Mouse (Mus musculus) mouse embryonic stem cell (cell line): ENCODE data around the gene Fam19a1.
"Not testable (repeated sequence)": the region's sequence is repeated elsewhere in the genome, so short reads cannot be mapped to it uniquely, and the experiment has no call there.

ENCODE experiments used
- in situ Hi-C, 2 experiments: fragments of 300-500 bp; cut with MboI; formaldehyde crosslinking; loops; 1 replicate in 1 of 2; 3 replicates in 1 of 2; pipeline ENCODE4 v1.14.3; 2019 to 2020; ENCODE audit warnings: low sequenced_read_pairs in 2 of 2, low pct_unique_long_range_greater_than_20kb in 1 of 2, mixed read lengths in 1 of 2; ENCODE audit not compliant: unreplicated experiment in 1 of 2

Fam19a1 gene

GRCm38 (mm10) chr6:96112854-96113253, at the start of gene Fam19a1:
TSS of gene Fam19a1 (plus strand) at chr6:96113154.
- in situ Hi-C loops: no loop called here

- in situ Hi-C loops: no loop called here
These were observed 41.9 kb upstream of the Fam19a1 start for GRCm38 (mm10) chr6:96071080-96071479.

GRCm38 (mm10) chr6:96071567-96071966, 41.4 kb upstream of the Fam19a1 start:
- in situ Hi-C loops: no loop called here

DNA sequence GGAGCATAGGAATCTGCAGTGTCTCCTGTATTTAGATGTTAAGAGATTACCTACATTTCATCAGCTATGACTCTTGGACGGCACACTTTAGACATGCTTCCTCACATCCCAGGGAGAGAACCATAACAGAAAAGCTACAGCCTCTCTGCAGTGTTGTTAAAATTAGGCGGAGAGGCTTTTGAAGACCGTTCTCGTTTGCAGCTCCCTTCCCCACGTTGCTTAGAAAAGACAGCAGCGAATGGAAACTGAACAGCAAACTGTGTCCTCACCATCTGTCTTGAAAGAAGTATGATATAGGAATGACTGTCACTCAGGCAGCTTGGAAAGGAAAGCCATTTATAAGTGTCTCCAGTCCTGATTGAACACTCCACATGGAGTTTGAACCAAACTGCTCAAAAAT, 23.0 kb upstream of the Fam19a1 start:
- in situ Hi-C loops: no loop called here

DNA sequence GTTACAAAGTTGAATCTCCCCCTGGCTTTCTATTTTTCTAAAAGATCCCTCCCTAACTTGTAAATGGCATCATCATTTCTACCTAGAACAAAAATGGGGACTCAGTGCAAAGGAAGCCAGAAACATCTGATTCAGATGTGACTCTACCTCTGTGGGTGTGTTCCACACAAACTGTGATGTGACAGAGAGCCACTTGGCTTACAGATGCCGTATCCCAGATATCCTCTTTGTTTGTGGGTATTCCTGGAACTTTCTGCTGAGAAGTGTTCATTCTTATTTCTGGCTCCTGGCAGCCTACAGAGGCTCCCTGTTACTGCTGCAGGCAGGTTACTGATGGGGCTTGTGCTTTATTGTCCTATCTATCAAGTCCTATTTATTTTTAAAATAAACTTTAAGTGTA, 19.2 kb upstream of the Fam19a1 start:
- in situ Hi-C loops: no loop called here

GRCm38 (mm10) chr6:96098225-96098624, 14.7 kb upstream of the Fam19a1 start:
- in situ Hi-C loops: no loop called here

- in situ Hi-C loops: no loop called here
These were observed 1.3 kb upstream of the Fam19a1 start for GRCm38 (mm10) chr6:96111656-96112055.

- in situ Hi-C loops: no loop called here
These were observed 1.2 kb downstream of the Fam19a1 start for GRCm38 (mm10) chr6:96114151-96114550.

- in situ Hi-C loops: no loop called here
These were observed 3.2 kb downstream of the Fam19a1 start for GRCm38 (mm10) chr6:96116148-96116533.

GRCm38 (mm10) chr6:96116534-96117272, 3.7 kb downstream of the Fam19a1 start:
- in situ Hi-C loops: no loop called here

- in situ Hi-C loops: no loop called here
These were observed 30.4 kb downstream of the Fam19a1 start for GRCm38 (mm10) chr6:96143326-96143725.

DNA sequence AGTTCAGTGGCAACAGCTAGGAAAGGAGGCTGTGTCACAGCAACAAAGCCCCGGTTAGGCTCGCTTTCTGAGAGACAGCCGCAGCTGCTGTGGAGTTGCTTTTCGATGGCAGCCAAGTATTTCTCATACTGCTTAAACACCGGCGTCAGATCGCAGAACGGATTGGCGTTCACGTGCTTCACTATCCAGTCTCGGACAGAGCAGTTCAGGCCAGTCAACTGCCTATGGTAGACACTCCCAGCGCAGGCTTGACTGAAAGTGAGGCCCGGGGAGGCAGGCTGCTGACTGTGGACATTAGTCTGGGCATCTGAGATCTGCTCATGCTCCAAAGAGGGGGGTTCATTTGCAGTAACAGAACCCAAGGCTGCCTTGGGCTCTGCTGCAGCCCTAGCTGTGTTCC, 52.4 kb downstream of the Fam19a1 start:
- in situ Hi-C loops: no loop called here

- in situ Hi-C loops: no loop called here
These were observed 52.9 kb downstream of the Fam19a1 start, which contains the start of gene 1700123L14Rik for GRCm38 (mm10) chr6:96165818-96166379. TSS of gene 1700123L14Rik (minus strand) at chr6:96166243.

- in situ Hi-C loops: no loop called here
These were observed 54.1 kb downstream of the Fam19a1 start for GRCm38 (mm10) chr6:96167031-96167430.

- in situ Hi-C loops: no loop called here
These were observed 60.7 kb downstream of the Fam19a1 start for GRCm38 (mm10) chr6:96173681-96174080.

GRCm38 (mm10) chr6:96178530-96178929, 65.6 kb downstream of the Fam19a1 start:
- in situ Hi-C loops: no loop called here

DNA sequence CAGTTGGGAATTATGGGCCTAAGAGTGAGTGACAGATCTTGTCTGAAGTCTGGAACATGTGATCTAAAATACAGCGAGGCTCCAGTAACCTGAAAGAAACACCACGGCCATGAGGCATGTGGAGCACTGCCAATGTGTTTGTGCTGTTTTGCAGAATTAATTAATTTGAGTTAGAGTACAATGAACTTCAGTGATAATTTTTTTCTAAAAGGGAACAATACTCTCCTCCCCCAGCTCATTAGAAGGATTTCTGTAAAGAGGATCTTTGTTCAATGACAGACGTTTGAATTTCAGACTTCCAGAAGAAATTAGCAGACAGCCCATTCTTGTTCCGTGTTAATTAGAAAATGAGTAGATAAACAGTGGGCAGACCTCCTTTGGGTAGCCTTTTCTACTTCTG, 70.4 kb downstream of the Fam19a1 start:
- in situ Hi-C loops: no loop called here

DNA sequence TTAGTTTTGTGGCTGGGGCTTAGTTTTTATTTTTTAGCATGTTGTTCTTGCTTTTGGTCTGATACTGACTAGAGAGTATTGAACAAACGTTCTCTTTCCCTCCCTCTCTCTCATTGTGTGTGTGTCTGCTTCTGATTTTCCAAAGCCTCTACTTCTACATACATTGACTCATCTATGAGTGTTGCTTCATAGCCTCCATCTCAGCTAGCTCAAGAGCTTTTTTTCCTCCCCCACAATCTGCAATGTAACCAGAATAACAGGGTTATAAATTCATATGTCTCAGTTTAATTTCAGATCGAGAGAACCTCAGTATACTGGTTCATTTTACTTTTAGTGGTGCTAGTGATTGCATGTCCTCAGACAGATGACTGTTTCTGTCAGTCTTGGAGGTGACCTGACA, 73.6 kb downstream of the Fam19a1 start:
- in situ Hi-C loops: no loop called here

- in situ Hi-C loops: not testable (repeated sequence)
These were observed 86.0 kb downstream of the Fam19a1 start for GRCm38 (mm10) chr6:96198991-96199390.

DNA sequence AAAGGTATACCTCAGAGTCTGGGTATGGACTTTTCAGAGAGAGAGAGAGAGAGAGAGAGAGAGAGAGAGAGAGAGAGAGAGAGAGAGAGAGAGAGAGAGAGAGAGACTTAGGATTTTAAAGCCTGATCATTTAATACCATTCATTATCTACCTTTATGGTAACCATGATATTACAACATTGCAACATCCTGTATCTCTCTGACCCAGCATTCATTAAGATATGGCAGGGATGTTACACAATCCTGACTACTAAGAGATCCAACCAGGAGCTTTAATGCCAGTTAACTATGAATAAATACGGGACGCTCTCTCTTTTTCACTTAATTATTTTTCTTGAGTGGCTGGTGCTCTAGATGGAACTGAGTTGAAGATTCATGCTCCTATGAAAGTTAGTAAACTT, 92.4 kb downstream of the Fam19a1 start:
- in situ Hi-C loops: no loop called here
